In genomic region chr9:105929287-105929686, GRCm38 (mm10) we compare ENCODE assay signal across 28 mouse cellular contexts. TPM values are rescaled to one million over a fixed set of nuclear protein-coding genes. Genes with fewer than 3 reads are reported as not detected.
DNase-seq lines count a peak whose midpoint lies in the region; ATAC-seq lines count a peak whose summit lies in the region.
"Had no signal": no experiment of that assay in that cellular context is flagged by ENCODE, and none has a peak within 500 bp of the region (broad histone marks: within the 10 kb centered on the region; RNA-seq: fewer than 3 reads in every experiment).

No protein-coding gene starts in this region.

- peak overlapping the region; percentile 29; the same call in 1 of the 2 replicates for H3K27ac ChIP-seq in forebrain, embryonic 16.5 days (ENCODE audit: low read length)
- no peak overlapping the region for H3K27ac ChIP-seq in forebrain, embryonic 10.5 days
- H3K27ac ChIP-seq in midbrain, embryonic 14.5 days (replicated peaks; ENCODE audit: low read depth, low read length): no peak overlapping the region
- no peak overlapping the region for H3K27ac ChIP-seq in midbrain, embryonic 13.5 days
- H3K27ac ChIP-seq: hindbrain, embryonic 10.5 days; limb, embryonic 12.5 days; lung, embryonic 15.5 days; stomach, postnatal 0 days had no signal

- H3K27me3 ChIP-seq in forebrain, embryonic 16.5 days (replicated peaks; ENCODE audit: control insufficient read depth, insufficient read depth, low read length): no peaks in the 10 kb centered on the region
- no peaks in the 10 kb centered on the region for H3K27me3 ChIP-seq in forebrain, embryonic 10.5 days (ENCODE audit: poor library complexity, severe bottlenecking)
- H3K27me3 ChIP-seq in midbrain, embryonic 14.5 days (ENCODE audit: control insufficient read depth, insufficient read depth, low read length): no peaks in the 10 kb centered on the region
- no peaks in the 10 kb centered on the region for H3K27me3 ChIP-seq in midbrain, embryonic 13.5 days
- H3K27me3 ChIP-seq: limb, embryonic 12.5 days; lung, embryonic 15.5 days had no signal

- H3K9ac ChIP-seq in forebrain, embryonic 16.5 days (replicated peaks; ENCODE audit: low read depth, low read length): no peak overlapping the region
- H3K9ac ChIP-seq in midbrain, embryonic 14.5 days (replicated peaks; ENCODE audit: low read length): no peak overlapping the region
- no peak overlapping the region for H3K9ac ChIP-seq in midbrain, embryonic 13.5 days (replicated peaks)
- H3K9ac ChIP-seq: limb, embryonic 12.5 days; lung, embryonic 15.5 days had no signal

- DNase-seq in cerebellum, postnatal 10 days: peak; percentile 85 to 88
- no peak for DNase-seq in cerebellum, adult 11-12 months
- DNase-seq in forebrain, embryonic 10.5 days (ENCODE audit: extremely low spot score, low spot score): no peak
- peak; percentile 20 for DNase-seq in midbrain, embryonic 14.5 days
- peak; percentile 51 for DNase-seq in retina, postnatal 1 day
- DNase-seq in urinary bladder, postnatal 10 days (ENCODE audit: low spot score): no peak
- DNase-seq: adrenal gland, adult 2 months; cerebellum, adult 11 months; cerebellum, postnatal 25 days; gastrocnemius, postnatal 14 days; heart, postnatal 14 days; kidney, adult 9 months; kidney, postnatal 10 days; layer of hippocampus, adult 9-11 months; right cerebral cortex, postnatal 4 days; thymus, adult 18-20 months; thymus, postnatal 25 days had no signal

- H3K36me3 ChIP-seq in forebrain, embryonic 16.5 days (ENCODE audit: control insufficient read depth, insufficient read depth): no peaks in the 10 kb centered on the region
- H3K36me3 ChIP-seq in forebrain, embryonic 10.5 days (replicated peaks): no peaks in the 10 kb centered on the region
- no peaks in the 10 kb centered on the region for H3K36me3 ChIP-seq in midbrain, embryonic 14.5 days (ENCODE audit: control insufficient read depth, insufficient read depth, low read length)
- no peaks in the 10 kb centered on the region for H3K36me3 ChIP-seq in midbrain, embryonic 13.5 days
- H3K36me3 ChIP-seq: hindbrain, embryonic 10.5 days; limb, embryonic 12.5 days; lung, embryonic 15.5 days had no signal

- no peak overlapping the region for H3K4me2 ChIP-seq in forebrain, embryonic 16.5 days (ENCODE audit: low read length)
- H3K4me2 ChIP-seq in midbrain, embryonic 14.5 days (ENCODE audit: low read length): no peak overlapping the region
- H3K4me2 ChIP-seq in midbrain, embryonic 13.5 days (replicated peaks): no peak overlapping the region
- H3K4me2 ChIP-seq: limb, embryonic 12.5 days; lung, embryonic 15.5 days; midbrain, embryonic 11.5 days had no signal

- 82% methylated on average over 4 of the region's 4 CpGs for WGBS in forebrain, embryonic 16.5 days
- WGBS in forebrain, embryonic 10.5 days: 84% methylated on average over 4 of the region's 4 CpGs
- 56% methylated on average over 4 of the region's 4 CpGs for WGBS in midbrain, embryonic 14.5 days
- 72% methylated on average over 4 of the region's 4 CpGs for WGBS in midbrain, embryonic 13.5 days

- H3K4me1 ChIP-seq in forebrain, embryonic 16.5 days (replicated peaks; ENCODE audit: control insufficient read depth, insufficient read depth, low read length): peaks cover 5% of the 10 kb centered on the region; the same call in 1 of the 2 replicates
- no peaks in the 10 kb centered on the region for H3K4me1 ChIP-seq in forebrain, embryonic 10.5 days
- 0 out of 2 replicates have a peak, but pooled peaks cover 3% of the 10 kb centered on the region for H3K4me1 ChIP-seq in midbrain, embryonic 14.5 days (ENCODE audit: control insufficient read depth, insufficient read depth, low read length)
- no peaks in the 10 kb centered on the region for H3K4me1 ChIP-seq in midbrain, embryonic 13.5 days (replicated peaks)
- H3K4me1 ChIP-seq: limb, embryonic 12.5 days; lung, embryonic 15.5 days had no signal

- no peaks in the 10 kb centered on the region for H3K9me3 ChIP-seq in forebrain, embryonic 16.5 days (ENCODE audit: control insufficient read depth, low read length)
- no peaks in the 10 kb centered on the region for H3K9me3 ChIP-seq in forebrain, embryonic 10.5 days
- no peaks in the 10 kb centered on the region for H3K9me3 ChIP-seq in midbrain, embryonic 14.5 days (ENCODE audit: control insufficient read depth, low read length)
- H3K9me3 ChIP-seq in midbrain, embryonic 13.5 days: no peaks in the 10 kb centered on the region
- H3K9me3 ChIP-seq: hindbrain, embryonic 10.5 days; limb, embryonic 12.5 days; lung, embryonic 15.5 days had no signal

- no peak for ATAC-seq in forebrain, embryonic 16.5 days
- ATAC-seq in midbrain, embryonic 14.5 days (ENCODE audit: low FRiP score, low TSS enrichment): peak; percentile 34; the same call in 1 of the 2 replicates
- no peak for ATAC-seq in midbrain, embryonic 13.5 days
- ATAC-seq: activated CD4-positive, CD25-positive, alpha-beta regulatory T cell, adult 4 months; intestine, postnatal 0 days had no signal

- H3K4me3 ChIP-seq in forebrain, embryonic 16.5 days (replicated peaks; ENCODE audit: low read length): no peak overlapping the region
- no peak overlapping the region for H3K4me3 ChIP-seq in forebrain, embryonic 10.5 days
- no peak overlapping the region for H3K4me3 ChIP-seq in midbrain, embryonic 14.5 days (replicated peaks; ENCODE audit: low read depth, low read length)
- H3K4me3 ChIP-seq in midbrain, embryonic 13.5 days (replicated peaks): no peak overlapping the region
- H3K4me3 ChIP-seq: erythroblast, embryonic 14.5 days; hindbrain, embryonic 10.5 days; limb, embryonic 12.5 days; lung, embryonic 15.5 days had no signal

RNA-seq across cellular contexts. Expression of gene Col6a5, which starts 31.2 kb away (rescaled TPM):
- polyA plus RNA-seq in forebrain, embryonic 16.5 days (2015; fragmentation: Nextera tagmentation; extraction: Ambion mirVana): 0.16 and 0.28 TPM in 2 replicates
- polyA plus RNA-seq in forebrain, embryonic 10.5 days (2016; fragmentation: Nextera tagmentation; extraction: Ambion mirVana): not detected in 2 replicates
- 0.11 and 0.18 TPM in 2 replicates for polyA plus RNA-seq in midbrain, embryonic 14.5 days (2014; fragmentation: Nextera tagmentation; extraction: Ambion mirVana)
- polyA plus RNA-seq in midbrain, embryonic 13.5 days (2015; fragmentation: Nextera tagmentation; extraction: Ambion mirVana): 0.09 TPM in 2 replicates
- polyA plus RNA-seq: activated CD4-positive, CD25-positive, alpha-beta regulatory T cell, adult 4 months; C2C12; erythroblast, embryonic 14.5 days had no signal

Comparison
In these comparisons a context has a peak if more than half of its experiments do, and no peak if none do; other contexts are left out.
1. DNase-seq: peak in cerebellum, postnatal 10 days (2 of 2), midbrain, embryonic 14.5 days (single experiment) and retina, postnatal 1 day (single experiment); none in cerebellum, adult 11-12 months (single experiment), forebrain, embryonic 10.5 days (single experiment) and urinary bladder, postnatal 10 days (single experiment).